Mouse (Mus musculus) layer of hippocampus, postnatal 10 days (tissue): ENCODE measurements at regions not wholly inside any gene's neighbourhood (a gene's known extent, or its start where the extent isn't known, plus 50 kb on each side); places are given as distances from the start of the nearest gene placed in this dataset.

Experiments
- DNase-seq, 2 experiments: peaks; one replicate each; pipeline ENCODE4 v3.0.0; 2021; ENCODE audit warnings: low spot score in 2 of 2

GRCm38 (mm10) chr14:102925769-102926443 lies 56.5 kb downstream of the Kctd12 start:
- peak; percentile 39 to 42 for DNase-seq

GRCm38 (mm10) chr14:102924674-102925073 lies 57.8 kb downstream of the Kctd12 start:
- DNase-seq: no peak

GRCm38 (mm10) chr14:102922496-102922993 lies 59.9 kb downstream of the Kctd12 start:
- DNase-seq: no peak

- DNase-seq: no peak
These were observed 62.0 kb downstream of the Kctd12 start for GRCm38 (mm10) chr14:102920415-102920814.

GRCm38 (mm10) chr14:102919261-102919801 lies 63.1 kb downstream of the Kctd12 start:
- DNase-seq: peak; percentile 26 to 47

- DNase-seq: no peak
These were observed 64.5 kb downstream of the Kctd12 start for GRCm38 (mm10) chr14:102917929-102918328.

GRCm38 (mm10) chr14:102915918-102916317 lies 66.5 kb downstream of the Kctd12 start:
- DNase-seq: peak in 1 of 2 experiments; percentile 39

- DNase-seq: no peak
These were observed 70.9 kb downstream of the Kctd12 start for GRCm38 (mm10) chr14:102911582-102911981.

GRCm38 (mm10) chr14:102908990-102909389 lies 73.4 kb downstream of the Kctd12 start:
- no peak for DNase-seq

- DNase-seq: no peak
These were observed 74.9 kb downstream of the Kctd12 start for GRCm38 (mm10) chr14:102907411-102908103.

GRCm38 (mm10) chr14:102906826-102907225 lies 75.6 kb downstream of the Kctd12 start:
- no peak for DNase-seq

- DNase-seq: no peak
These were observed 76.2 kb downstream of the Kctd12 start for GRCm38 (mm10) chr14:102906286-102906685.

- DNase-seq: peak; percentile 66 to 76
These were observed 79.5 kb downstream of the Kctd12 start for GRCm38 (mm10) chr14:102902906-102903305.

- DNase-seq: no peak
These were observed 80.2 kb downstream of the Kctd12 start for GRCm38 (mm10) chr14:102902236-102902635.

- DNase-seq: no peak
These were observed 84.0 kb downstream of the Kctd12 start for GRCm38 (mm10) chr14:102898445-102898844.

GRCm38 (mm10) chr14:102897039-102897438 lies 85.4 kb downstream of the Kctd12 start:
- no peak for DNase-seq

- DNase-seq: no peak
These were observed 85.9 kb downstream of the Kctd12 start for GRCm38 (mm10) chr14:102896527-102896926.

GRCm38 (mm10) chr14:102893241-102893640 lies 89.2 kb downstream of the Kctd12 start:
- DNase-seq: no peak

- no peak for DNase-seq
These were observed 90.9 kb downstream of the Kctd12 start for GRCm38 (mm10) chr14:102891552-102891951.

- DNase-seq: no peak
These were observed 97.2 kb downstream of the Kctd12 start for GRCm38 (mm10) chr14:102885240-102885598.

- no peak for DNase-seq
These were observed 97.7 kb downstream of the Kctd12 start for GRCm38 (mm10) chr14:102884539-102885239.
